Mouse (Mus musculus): ENCODE data around the gene Cdh22.

Gene Cdh22

DNA sequence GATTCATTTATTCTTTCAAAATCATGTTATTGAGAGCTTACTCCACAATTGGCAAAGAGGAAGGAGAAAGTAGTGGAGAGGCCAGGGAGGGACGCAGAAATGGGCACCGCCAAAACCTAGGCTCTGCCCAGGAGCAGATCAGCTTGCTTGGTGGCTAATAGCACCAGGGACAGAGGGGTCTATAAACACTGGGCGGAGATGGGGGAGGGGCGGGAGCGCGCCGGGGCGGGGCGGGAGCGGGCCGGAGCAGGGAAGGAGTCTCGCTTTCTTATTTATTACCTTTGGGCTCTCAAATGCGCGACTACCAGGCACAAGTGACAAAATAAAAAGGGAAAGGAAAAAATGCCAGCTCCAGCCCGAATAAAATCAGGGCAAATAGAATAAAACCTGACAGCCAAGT is 23.7 kb downstream of the Cdh22 start:
- intact Hi-C loops (cut with DNase I): no loop called here

- intact Hi-C loops (cut with DNase I): no loop called here
Observed at GRCm38 (mm10) chr2:165207689-165208088, 27.0 kb downstream of the Cdh22 start.

DNA sequence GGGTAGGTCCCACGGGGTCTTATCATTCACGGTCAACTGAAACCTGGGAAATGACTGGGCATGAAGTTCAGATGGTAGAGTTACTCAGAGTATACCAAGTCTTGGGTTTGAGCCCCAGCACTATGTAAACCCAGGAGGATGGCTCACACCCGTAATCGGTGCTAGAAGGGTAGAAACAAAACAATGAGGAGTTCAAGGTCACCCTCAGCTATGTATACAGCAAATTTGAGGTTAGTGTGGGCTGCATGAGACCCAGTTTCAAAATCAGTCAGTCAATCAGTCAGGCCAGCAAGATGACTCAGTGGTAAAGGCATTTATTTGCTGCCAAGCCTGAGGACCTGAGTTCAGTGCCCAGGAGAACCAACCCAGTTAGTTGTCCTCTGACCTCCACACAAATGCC is 27.6 kb downstream of the Cdh22 start:
- intact Hi-C loops (cut with DNase I): no loop called here

- intact Hi-C loops (cut with DNase I): no loop called here
Observed at GRCm38 (mm10) chr2:165205486-165205885, 29.2 kb downstream of the Cdh22 start.

GRCm38 (mm10) chr2:165204931-165205330 is 29.7 kb downstream of the Cdh22 start:
- intact Hi-C loops (cut with DNase I): no loop called here

DNA sequence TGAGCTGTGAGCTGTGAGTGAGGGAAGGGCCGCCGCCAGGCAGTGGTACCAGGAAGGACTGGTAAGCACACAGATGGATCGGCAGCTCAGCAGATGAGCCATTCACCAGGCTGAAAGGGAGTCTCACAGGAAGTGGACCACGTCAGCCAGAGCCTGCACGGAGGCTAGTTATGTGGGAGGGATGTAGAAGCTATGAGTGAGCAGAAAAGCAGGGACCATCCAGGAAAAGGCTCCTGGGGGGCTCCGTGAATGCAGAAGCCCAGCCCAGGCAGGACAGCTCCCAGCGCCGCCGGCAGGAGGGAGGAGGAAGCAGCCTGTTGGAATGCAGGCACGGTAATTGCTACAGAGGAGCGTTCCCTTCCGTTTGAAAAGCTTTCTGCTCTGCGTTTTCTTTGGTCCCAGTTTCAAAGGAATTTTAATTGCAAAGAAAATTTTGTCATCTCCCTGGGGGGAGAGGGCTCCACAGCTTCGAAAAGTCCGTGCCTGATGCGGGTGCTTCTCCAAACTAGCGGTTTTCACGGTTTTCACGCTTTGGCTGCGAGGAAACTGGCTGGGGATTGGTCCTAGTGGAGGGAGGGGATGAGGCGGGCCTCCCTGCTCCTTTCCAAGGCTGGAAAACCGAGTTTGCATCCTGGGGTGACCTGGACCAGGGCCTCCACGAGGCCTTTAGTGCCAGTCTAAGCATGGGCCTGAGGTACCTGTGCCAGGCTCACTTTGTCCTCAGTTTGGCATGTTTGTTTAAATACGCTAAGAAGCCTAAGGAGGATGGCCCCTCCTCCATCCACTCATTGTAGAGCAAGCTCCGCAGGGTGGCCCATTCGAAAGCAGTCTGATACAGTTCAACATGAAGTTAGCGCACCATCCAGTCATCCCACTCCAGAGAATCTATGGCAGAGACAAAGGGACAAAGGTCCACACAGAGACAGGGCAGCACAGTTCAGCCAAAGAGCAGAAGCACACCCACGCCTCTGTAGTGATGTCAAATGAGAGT is 32.6 kb downstream of the Cdh22 start:
- intact Hi-C loops (cut with DNase I): no loop called here

DNA sequence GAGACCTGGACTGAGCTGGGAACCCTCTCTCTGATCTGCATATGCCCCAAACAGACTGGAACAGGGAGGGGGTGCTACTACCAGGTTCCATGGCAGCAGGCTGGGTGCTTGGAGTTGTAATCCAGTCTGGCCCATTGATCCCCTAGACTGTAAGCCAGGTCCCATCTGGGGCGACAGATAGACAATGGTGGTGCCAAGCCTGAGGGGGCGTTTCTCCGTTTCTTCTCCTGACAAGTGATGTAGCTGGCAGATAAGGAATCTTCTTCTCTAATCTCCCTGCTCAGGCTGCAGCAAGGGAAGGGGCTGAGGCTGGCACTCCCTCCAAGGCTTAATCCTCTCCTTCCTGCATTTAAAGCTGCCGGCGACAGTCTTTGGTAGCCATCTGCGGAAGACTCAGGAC is 37.1 kb downstream of the Cdh22 start:
- intact Hi-C loops (cut with DNase I): no loop called here

- intact Hi-C loops (cut with DNase I): no loop called here
Observed at GRCm38 (mm10) chr2:165195411-165196182, 39.1 kb downstream of the Cdh22 start.

DNA sequence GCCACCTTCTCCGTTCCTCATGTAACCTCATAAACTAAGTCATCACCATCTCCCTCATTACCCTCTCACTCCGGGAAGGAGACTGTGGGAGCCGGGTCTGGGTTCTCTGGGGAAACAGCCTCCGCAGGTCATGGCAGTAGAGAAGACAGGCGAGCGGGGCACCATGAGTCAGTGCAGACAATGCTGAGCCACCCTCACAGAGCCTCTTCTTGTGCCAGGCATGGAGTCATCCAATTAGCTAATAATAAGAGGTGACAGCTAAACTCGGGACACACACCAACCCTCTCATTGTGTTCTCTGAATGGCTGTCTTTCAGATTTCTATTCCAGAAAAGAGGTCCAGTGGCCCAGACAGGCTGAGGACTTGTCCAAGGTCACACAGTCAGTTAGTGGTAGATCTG is 43.2 kb downstream of the Cdh22 start:
- intact Hi-C loops (cut with DNase I): no loop called here

DNA sequence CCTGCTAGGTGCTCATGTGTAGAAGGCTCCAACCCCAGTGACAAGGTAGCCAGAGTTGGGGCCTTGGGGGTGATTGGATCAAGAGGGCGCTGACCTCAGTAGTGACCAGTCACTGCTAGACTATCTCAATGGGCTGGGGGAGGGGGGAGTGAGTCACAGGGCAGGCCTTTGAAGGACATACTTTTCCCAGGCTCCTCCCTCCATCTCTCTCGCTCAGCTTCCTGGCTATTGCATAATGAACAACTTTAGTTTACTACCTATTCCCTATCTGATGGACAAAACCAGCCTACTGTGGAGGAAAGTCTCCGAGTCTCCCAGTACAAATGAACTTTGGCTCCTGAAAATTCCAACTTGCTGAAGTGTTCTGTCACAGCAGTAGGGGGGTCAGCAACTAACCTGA is 45.1 kb downstream of the Cdh22 start:
- intact Hi-C loops (cut with DNase I): no loop called here

- intact Hi-C loops (cut with DNase I): no loop called here
Observed at GRCm38 (mm10) chr2:165187648-165188380, 46.8 kb downstream of the Cdh22 start.

DNA sequence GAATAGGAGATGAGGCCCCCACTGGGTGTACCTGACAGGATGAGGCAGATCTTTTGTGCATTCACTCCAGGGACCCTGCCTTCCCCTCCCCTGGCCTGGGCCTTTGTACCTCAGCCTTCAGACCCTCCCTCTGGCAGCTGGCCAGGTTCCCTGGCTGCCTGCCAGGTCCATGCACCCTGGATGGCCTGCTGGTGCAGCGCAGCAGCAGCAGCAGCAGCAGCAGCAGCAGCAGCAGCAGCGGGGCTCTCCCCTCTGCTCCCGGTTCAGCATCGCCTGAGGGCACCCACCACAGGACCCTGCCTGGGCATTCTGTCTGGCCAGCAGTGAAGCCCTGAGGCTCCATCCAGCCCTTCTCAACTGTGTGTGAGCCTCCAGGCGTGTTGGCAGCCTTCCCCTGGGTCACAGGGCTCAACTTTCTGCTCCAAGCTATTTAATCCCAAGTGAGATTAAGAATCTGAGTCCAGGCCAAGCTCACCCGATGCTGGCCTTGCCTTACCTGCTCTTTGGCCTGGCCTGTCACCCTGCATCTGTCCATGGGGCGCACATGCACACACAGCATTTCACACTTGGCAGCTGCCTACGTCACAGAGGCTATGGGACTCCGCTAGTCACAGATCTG is 50.5 kb downstream of the Cdh22 start:
- intact Hi-C loops (cut with DNase I): no loop called here

GRCm38 (mm10) chr2:165182085-165182976 is 52.3 kb downstream of the Cdh22 start:
- intact Hi-C loops (cut with DNase I): no loop called here

GRCm38 (mm10) chr2:165179231-165179630 is 55.4 kb downstream of the Cdh22 start:
- intact Hi-C loops (cut with DNase I): no loop called here

GRCm38 (mm10) chr2:165176965-165177364 is 57.7 kb downstream of the Cdh22 start:
- intact Hi-C loops (cut with DNase I): no loop called here

GRCm38 (mm10) chr2:165166664-165167435 is 67.8 kb downstream of the Cdh22 start:
- intact Hi-C loops (cut with DNase I): no loop called here

DNA sequence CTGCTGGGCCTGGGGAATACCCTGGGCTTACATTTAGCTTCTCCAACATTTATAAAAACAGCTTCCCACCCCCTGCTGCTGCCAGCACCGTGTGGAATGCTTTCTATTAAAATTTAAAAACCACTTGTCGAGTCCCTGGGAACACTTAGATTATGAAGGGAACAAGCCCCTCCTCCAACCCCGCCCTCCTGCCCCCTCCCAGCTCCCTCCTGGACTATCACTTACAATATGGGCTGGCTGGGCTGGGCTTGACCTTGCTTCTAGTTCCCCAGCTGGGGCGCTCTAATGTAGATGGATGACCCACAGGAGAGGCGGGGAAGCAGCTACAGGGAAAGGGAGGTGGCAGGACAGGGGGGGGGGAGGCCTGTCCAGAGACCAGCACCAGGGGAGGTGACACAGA is 72.4 kb downstream of the Cdh22 start:
- intact Hi-C loops (cut with DNase I): no loop called here

- intact Hi-C loops (cut with DNase I): no loop called here
Observed at GRCm38 (mm10) chr2:165160466-165160865, 74.2 kb downstream of the Cdh22 start.

GRCm38 (mm10) chr2:165159055-165159688 is 75.5 kb downstream of the Cdh22 start:
- intact Hi-C loops (cut with DNase I): no loop called here
